22 mouse cellular contexts compared by ENCODE assay signal in the genomic region with DNA sequence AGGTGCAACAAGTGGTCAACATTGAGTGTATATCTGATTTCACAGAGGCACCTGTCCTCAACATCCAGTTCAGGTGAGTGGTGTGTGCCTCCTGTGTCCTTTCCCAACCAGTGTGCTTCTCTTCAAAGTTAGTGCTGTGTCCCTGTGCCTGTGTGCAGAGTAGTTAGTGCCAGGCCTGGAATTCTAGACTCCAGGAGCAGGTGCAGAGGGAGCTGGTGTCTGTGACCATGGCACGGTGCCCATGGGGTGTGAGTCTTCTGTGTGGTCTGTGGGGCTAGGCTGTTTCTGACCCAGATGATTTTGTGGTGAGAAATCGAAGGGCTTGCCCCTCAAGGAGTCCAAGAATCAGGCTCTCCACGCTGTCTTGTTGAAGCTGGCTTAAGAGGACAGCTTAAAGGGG. TPM values are rescaled to one million over a fixed set of nuclear protein-coding genes. Genes with fewer than 3 reads are reported as not detected.
DNase-seq lines count a peak whose midpoint lies in the region; ATAC-seq and TF ChIP-seq lines count a peak whose summit lies in the region.
"Had no signal": no experiment of that assay in that cellular context is flagged by ENCODE, and none has a peak within 500 bp of the region (broad histone marks: within the 10 kb centered on the region; RNA-seq: fewer than 3 reads in every experiment).

No protein-coding gene starts in this region.

- H3ac ChIP-seq in myocyte (ENCODE audit: control insufficient read depth, insufficient read length), result no peak overlapping the region

- no peak for TF ChIP-seq POLR2A in myocyte (IDR thresholded peaks at IDR 0.05; ENCODE audit: insufficient read length, low read depth)

- 95% methylated on average over 3 of the region's 3 CpGs for WGBS in forebrain, embryonic 14.5 days

- ATAC-seq in forebrain, embryonic 14.5 days, result no peak
- ATAC-seq: activated CD4-positive, CD25-positive, alpha-beta regulatory T cell, adult 4 months; forebrain, embryonic 13.5 days; forebrain, embryonic 16.5 days; Patski had no signal

- H3K4me3 ChIP-seq in gastrocnemius, adult 2 months, result no peak overlapping the region
- H3K4me3 ChIP-seq in myocyte, result no peak overlapping the region
- no peak overlapping the region for H3K4me3 ChIP-seq in forebrain, embryonic 14.5 days (ENCODE audit: low read depth, low read length)
- H3K4me3 ChIP-seq: embryonic facial prominence, embryonic 10.5 days; embryonic facial prominence, embryonic 12.5 days; forebrain, embryonic 13.5 days had no signal

- H3K79me2 ChIP-seq in myocyte (ENCODE audit: control insufficient read depth, insufficient read depth), result no peaks in the 10 kb centered on the region

- no peak overlapping the region for H3K4me2 ChIP-seq in myocyte (ENCODE audit: low read depth)
- no peak overlapping the region for H3K4me2 ChIP-seq in forebrain, embryonic 14.5 days (ENCODE audit: low read length)
- H3K4me2 ChIP-seq: embryonic facial prominence, embryonic 12.5 days; forebrain, embryonic 13.5 days had no signal

- DNase-seq in gastrocnemius, adult 2 months, result peak; percentile 50
- DNase-seq in gastrocnemius, postnatal 10 days, result no peak
- peak; percentile 38 for DNase-seq in Muller cell, postnatal 12 days (ENCODE audit: inconsistent ontology term)
- no peak for DNase-seq in kidney, postnatal 10 days
- no peak for DNase-seq in forebrain, embryonic 14.5 days (ENCODE audit: low spot score)
- DNase-seq: adrenal gland, adult 8-10 months; adrenal gland, postnatal 14 days; adrenal gland, postnatal 36 days; cerebellum, adult 11-12 months; cerebellum, adult 2 months; cerebellum, adult 9-10 months; cerebellum, postnatal 10 days; cerebellum, postnatal 25 days had no signal

- H3K27me3 ChIP-seq in myocyte (ENCODE audit: control insufficient read depth, insufficient read depth, insufficient read length), result no peaks in the 10 kb centered on the region
- no peaks in the 10 kb centered on the region for H3K27me3 ChIP-seq in forebrain, embryonic 14.5 days (replicated peaks; ENCODE audit: control insufficient read depth, insufficient read depth, low read length)
- H3K27me3 ChIP-seq: embryonic facial prominence, embryonic 12.5 days; forebrain, embryonic 13.5 days; Patski had no signal

- H3K9me3 ChIP-seq in forebrain, embryonic 14.5 days (replicated peaks; ENCODE audit: control insufficient read depth, low read length), result no peaks in the 10 kb centered on the region
- H3K9me3 ChIP-seq: embryonic facial prominence, embryonic 10.5 days; embryonic facial prominence, embryonic 12.5 days; forebrain, embryonic 13.5 days had no signal

- H3K4me1 ChIP-seq in forebrain, embryonic 14.5 days (ENCODE audit: control insufficient read depth, insufficient read depth, low read length), result no peaks in the 10 kb centered on the region
- H3K4me1 ChIP-seq: embryonic facial prominence, embryonic 10.5 days; embryonic facial prominence, embryonic 12.5 days; forebrain, embryonic 13.5 days had no signal

- no peak overlapping the region for H3K9ac ChIP-seq in forebrain, embryonic 14.5 days (ENCODE audit: low read length)
- H3K9ac ChIP-seq: embryonic facial prominence, embryonic 12.5 days; forebrain, embryonic 13.5 days had no signal

- no peak for TF ChIP-seq CTCF in gastrocnemius, adult 2 months (IDR thresholded peaks at IDR 0.05)

- intact Hi-C loops in gastrocnemius, adult 2 months (cut with DNase I), result no loop called here

- H3K36me3 ChIP-seq in myocyte (ENCODE audit: control insufficient read depth, insufficient read depth), result peaks cover 27% of the 10 kb centered on the region
- H3K36me3 ChIP-seq in forebrain, embryonic 14.5 days (ENCODE audit: control insufficient read depth, insufficient read depth, low read length), result peaks cover 91% of the 10 kb centered on the region

- no peak overlapping the region for H3K27ac ChIP-seq in gastrocnemius, adult 2 months
- H3K27ac ChIP-seq in forebrain, embryonic 14.5 days (ENCODE audit: low read depth, low read length), result no peak overlapping the region
- H3K27ac ChIP-seq: embryonic facial prominence, embryonic 10.5 days; embryonic facial prominence, embryonic 12.5 days; forebrain, embryonic 13.5 days had no signal

TF ChIP-seq in myocyte, 11 proteins besides CTCF, POLR2A, EP300 and RAD21:
- TF ChIP-seq TCF12 (IDR thresholded peaks at IDR 0.05; ENCODE audit: insufficient read depth, poor library complexity, severe bottlenecking), result no peak
- TF ChIP-seq MYOD1 (IDR thresholded peaks at IDR 0.05; ENCODE audit: control insufficient read depth in 1 of 3, insufficient read length in 2 of 3, low read depth in 2 of 3), result peak in 2 of 3 experiments; percentile 82 to 86
- TF ChIP-seq MYOG (IDR thresholded peaks at IDR 0.05; ENCODE audit: control insufficient read depth in 1 of 3, insufficient read depth in 1 of 3, insufficient read length in 2 of 3, low read depth in 2 of 3), result peak in 2 of 3 experiments; percentile 50 to 88
- no peak for TF ChIP-seq REST (IDR thresholded peaks at IDR 0.05; ENCODE audit: insufficient read depth, insufficient read length)
- TF ChIP-seq POLR2AphosphoS2 (IDR thresholded peaks at IDR 0.05; ENCODE audit: insufficient read length, low read depth), result no peak
TF ChIP-seq in myocyte: peak in this region for 2.

RNA-seq across cellular contexts. Expression of gene Muc6, which starts 25.9 kb away (rescaled TPM):
- not detected for total RNA-seq in gastrocnemius, adult 2 months (2021)
- total RNA-seq in gastrocnemius, postnatal 10 days (2021), result not detected
- 0.20 TPM for polyA plus RNA-seq in myocyte (2012; fragmentation: generic; extraction: Trizol)
- 0.09 and 0.16 TPM in 2 replicates for polyA plus RNA-seq in forebrain, embryonic 14.5 days (2014; fragmentation: Nextera tagmentation; extraction: Ambion mirVana)
- total RNA-seq: adrenal gland, adult 18-20 months; adrenal gland, adult 8-10 months; adrenal gland, postnatal 14 days; adrenal gland, postnatal 36 days had no signal
- polyA plus RNA-seq: cortical plate, adult 2 months had no signal

Comparison
In these comparisons a context has a peak if more than half of its experiments do, and no peak if none do; other contexts are left out.
1. DNase-seq: peak in gastrocnemius, adult 2 months (single experiment) and Muller cell, postnatal 12 days (single experiment); none in gastrocnemius, postnatal 10 days (single experiment), kidney, postnatal 10 days (single experiment) and forebrain, embryonic 14.5 days (single experiment).